22 mouse cellular contexts compared by ENCODE assay signal in genomic region chr5:133683021-133683420, GRCm38 (mm10).
DNase-seq lines count a peak whose midpoint lies in the region; ATAC-seq lines count a peak whose summit lies in the region.
"Had no signal": no experiment of that assay in that cellular context is flagged by ENCODE, and none has a peak within 500 bp of the region (broad histone marks: within the 10 kb centered on the region; RNA-seq: fewer than 3 reads in every experiment).

No protein-coding gene starts in this region.

- H3K4me3 ChIP-seq in hindbrain, embryonic 11.5 days (ENCODE audit: low read depth, low read length) = no peak overlapping the region
- no peak overlapping the region for H3K4me3 ChIP-seq in hindbrain, embryonic 13.5 days
- no peak overlapping the region for H3K4me3 ChIP-seq in limb, embryonic 11.5 days (ENCODE audit: low read depth, low read length)
- H3K4me3 ChIP-seq: embryonic facial prominence, embryonic 10.5 days; forebrain, embryonic 10.5 days; heart, embryonic 15.5 days; intestine, embryonic 15.5 days had no signal

- no peaks in the 10 kb centered on the region for H3K27me3 ChIP-seq in hindbrain, embryonic 11.5 days (ENCODE audit: control insufficient read depth, insufficient read depth, low read length)
- H3K27me3 ChIP-seq in hindbrain, embryonic 13.5 days = no peaks in the 10 kb centered on the region
- H3K27me3 ChIP-seq in limb, embryonic 11.5 days (ENCODE audit: control insufficient read depth, insufficient read depth, low read length) = no peaks in the 10 kb centered on the region
- H3K27me3 ChIP-seq: heart, embryonic 15.5 days; intestine, embryonic 15.5 days had no signal

- intact Hi-C loops in heart, postnatal 25 days (cut with DNase I) = no loop called here

- H3K4me1 ChIP-seq in hindbrain, embryonic 11.5 days (replicated peaks; ENCODE audit: control insufficient read depth, insufficient read depth, low read length) = no peaks in the 10 kb centered on the region
- H3K4me1 ChIP-seq in hindbrain, embryonic 13.5 days (replicated peaks) = no peaks in the 10 kb centered on the region
- H3K4me1 ChIP-seq in limb, embryonic 11.5 days (ENCODE audit: control insufficient read depth, insufficient read depth, low read length) = no peaks in the 10 kb centered on the region
- H3K4me1 ChIP-seq: embryonic facial prominence, embryonic 10.5 days; forebrain, embryonic 10.5 days; heart, embryonic 15.5 days; intestine, embryonic 15.5 days had no signal

- H3K27ac ChIP-seq in hindbrain, embryonic 11.5 days (ENCODE audit: low read depth, low read length) = no peak overlapping the region
- H3K27ac ChIP-seq in hindbrain, embryonic 13.5 days = no peak overlapping the region
- no peak overlapping the region for H3K27ac ChIP-seq in limb, embryonic 11.5 days (replicated peaks; ENCODE audit: low read depth, low read length)
- H3K27ac ChIP-seq: embryonic facial prominence, embryonic 10.5 days; forebrain, embryonic 10.5 days; heart, embryonic 15.5 days; hindbrain, embryonic 14.5 days; intestine, embryonic 15.5 days had no signal

- no peak for ATAC-seq in hindbrain, embryonic 11.5 days (ENCODE audit: low FRiP score)
- ATAC-seq in hindbrain, embryonic 13.5 days (ENCODE audit: low FRiP score) = no peak
- ATAC-seq in limb, embryonic 11.5 days (ENCODE audit: insufficient number of reproducible peaks, low FRiP score, low TSS enrichment, low read depth) = no peak
- ATAC-seq: forebrain, embryonic 14.5 days; intestine, embryonic 15.5 days had no signal

- 51% methylated on average over 10 of the region's 10 CpGs for WGBS in hindbrain, embryonic 11.5 days
- 36% methylated on average over 10 of the region's 10 CpGs for WGBS in hindbrain, embryonic 13.5 days
- 41% methylated on average over 10 of the region's 10 CpGs for WGBS in limb, embryonic 11.5 days

- no peaks in the 10 kb centered on the region for H3K36me3 ChIP-seq in hindbrain, embryonic 11.5 days (ENCODE audit: control insufficient read depth, insufficient read depth, low read length)
- H3K36me3 ChIP-seq in hindbrain, embryonic 13.5 days = no peaks in the 10 kb centered on the region
- H3K36me3 ChIP-seq in limb, embryonic 11.5 days (ENCODE audit: control insufficient read depth, insufficient read depth, low read length) = no peaks in the 10 kb centered on the region
- H3K36me3 ChIP-seq: embryonic facial prominence, embryonic 10.5 days; forebrain, embryonic 10.5 days; heart, embryonic 15.5 days; intestine, embryonic 15.5 days had no signal

- H3K9ac ChIP-seq in hindbrain, embryonic 11.5 days (ENCODE audit: low read depth, low read length) = no peak overlapping the region
- H3K9ac ChIP-seq in hindbrain, embryonic 13.5 days = no peak overlapping the region
- no peak overlapping the region for H3K9ac ChIP-seq in limb, embryonic 11.5 days (ENCODE audit: low read length)
- H3K9ac ChIP-seq: heart, embryonic 15.5 days; hindbrain, embryonic 14.5 days; intestine, embryonic 15.5 days had no signal

- H3K4me2 ChIP-seq in hindbrain, embryonic 11.5 days (replicated peaks; ENCODE audit: low read depth, low read length) = no peak overlapping the region
- H3K4me2 ChIP-seq in hindbrain, embryonic 13.5 days = no peak overlapping the region
- H3K4me2 ChIP-seq in limb, embryonic 11.5 days (ENCODE audit: low read depth, severe bottlenecking) = no peak overlapping the region
- H3K4me2 ChIP-seq: heart, embryonic 11.5 days; heart, embryonic 15.5 days; hindbrain, embryonic 14.5 days; intestine, embryonic 15.5 days had no signal

- DNase-seq in hindbrain, embryonic 11.5 days (ENCODE audit: low spot score) = peak; percentile 22
- DNase-seq in embryo, embryonic 10.5 days (ENCODE audit: low spot score) = peak; percentile 40
- peak; percentile 60 for DNase-seq in embryo, embryonic 11 days
- DNase-seq in limb, embryonic 11.5 days (ENCODE audit: low spot score) = peak; percentile 52
- DNase-seq in heart, postnatal 25 days (ENCODE audit: low spot score) = no peak
- no peak for DNase-seq in frontal cortex, adult 2 months (ENCODE audit: extremely low spot score in 1 of 2, low spot score in 1 of 2)
- DNase-seq: adrenal gland, adult 8-10 months; cerebellum, adult 11 months; cerebellum, adult 8-10 months; cerebellum, postnatal 36 days; gastrocnemius, postnatal 10 days; heart, adult 18-20 months; heart, postnatal 14 days; kidney, adult 18-20 months had no signal

- no peaks in the 10 kb centered on the region for H3K9me3 ChIP-seq in hindbrain, embryonic 11.5 days (ENCODE audit: control insufficient read depth, low read length)
- no peaks in the 10 kb centered on the region for H3K9me3 ChIP-seq in hindbrain, embryonic 13.5 days
- no peaks in the 10 kb centered on the region for H3K9me3 ChIP-seq in limb, embryonic 11.5 days (ENCODE audit: control insufficient read depth, low read length)
- H3K9me3 ChIP-seq: embryonic facial prominence, embryonic 10.5 days; forebrain, embryonic 10.5 days; heart, embryonic 15.5 days; intestine, embryonic 15.5 days had no signal

Comparison
In these comparisons a context has a peak if more than half of its experiments do, and no peak if none do; other contexts are left out.
1. DNase-seq: peak in hindbrain, embryonic 11.5 days (single experiment), embryo, embryonic 10.5 days (single experiment), embryo, embryonic 11 days (single experiment) and limb, embryonic 11.5 days (single experiment); none in heart, postnatal 25 days (single experiment) and frontal cortex, adult 2 months (0 of 2).